Mouse (Mus musculus): ENCODE results near the gene Adamts1.

Adamts1 gene

GRCm38 (mm10) chr16:85802954-85803353, at the start of gene Adamts1:
Gene Adamts1, minus strand, starts transcription at chr16:85803113.
- DNase-seq: peak in 1 of 2 experiments; percentile 73

- DNase-seq: no peak
Measured at GRCm38 (mm10) chr16:85827066-85827465, 24.2 kb upstream of the Adamts1 start.

- no peak for DNase-seq
Measured at GRCm38 (mm10) chr16:85822330-85822916, 19.5 kb upstream of the Adamts1 start.

- DNase-seq: no peak
Measured at GRCm38 (mm10) chr16:85819808-85820458, 17.0 kb upstream of the Adamts1 start.

GRCm38 (mm10) chr16:85814116-85814515, 11.2 kb upstream of the Adamts1 start:
- DNase-seq: no peak

GRCm38 (mm10) chr16:85807626-85808025, 4.7 kb upstream of the Adamts1 start:
- peak; percentile 60 to 71 for DNase-seq

- peak; percentile 36 to 79 for DNase-seq
Measured at GRCm38 (mm10) chr16:85807072-85807471, 4.2 kb upstream of the Adamts1 start.

GRCm38 (mm10) chr16:85805581-85805980, 2.7 kb upstream of the Adamts1 start:
- no peak for DNase-seq

GRCm38 (mm10) chr16:85803613-85804551, 969 bp upstream of the Adamts1 start:
- DNase-seq: peak; percentile 36 to 62

GRCm38 (mm10) chr16:85801971-85802811, 722 bp downstream of the Adamts1 start:
- DNase-seq: peak; percentile 58 to 64

GRCm38 (mm10) chr16:85801252-85801651, 1.7 kb downstream of the Adamts1 start:
- peak; percentile 76 to 81 for DNase-seq

- DNase-seq: peak; percentile 78 to 84
Measured at GRCm38 (mm10) chr16:85800691-85801090, 2.2 kb downstream of the Adamts1 start.

GRCm38 (mm10) chr16:85799971-85800370, 2.9 kb downstream of the Adamts1 start:
- DNase-seq: peak; percentile 14 to 22

GRCm38 (mm10) chr16:85798334-85798733, 4.6 kb downstream of the Adamts1 start:
- DNase-seq: no peak

GRCm38 (mm10) chr16:85797161-85797560, 5.8 kb downstream of the Adamts1 start:
- DNase-seq: no peak

GRCm38 (mm10) chr16:85795731-85796130, 7.2 kb downstream of the Adamts1 start:
- no peak for DNase-seq

- no peak for DNase-seq
Measured at GRCm38 (mm10) chr16:85793166-85793830, 9.6 kb downstream of the Adamts1 start.

- DNase-seq: no peak
Measured at GRCm38 (mm10) chr16:85781076-85781475, 21.8 kb downstream of the Adamts1 start.

- no peak for DNase-seq
Measured at GRCm38 (mm10) chr16:85779775-85780174, 23.1 kb downstream of the Adamts1 start.

- no peak for DNase-seq
Measured at GRCm38 (mm10) chr16:85772272-85772671, 30.6 kb downstream of the Adamts1 start.

GRCm38 (mm10) chr16:85767341-85767740, 35.6 kb downstream of the Adamts1 start:
- DNase-seq: no peak

GRCm38 (mm10) chr16:85765697-85766096, 37.2 kb downstream of the Adamts1 start:
- no peak for DNase-seq
